Mouse (Mus musculus) liver, embryonic 14.5 days (tissue): ENCODE measurements around the gene Tnfaip8l1.

Experiments used
- CTCF ChIP-seq: IDR thresholded peaks from 2 replicates; pipeline ENCODE4 v1.5.1; 2016; ENCODE audit warnings: antibody characterized with exemption, low read depth, control low read depth
- EP300 ChIP-seq: IDR thresholded peaks from 2 replicates; pipeline ENCODE4 v1.6.1; 2016; ENCODE audit warnings: antibody characterized with exemption, low read depth

DNA sequence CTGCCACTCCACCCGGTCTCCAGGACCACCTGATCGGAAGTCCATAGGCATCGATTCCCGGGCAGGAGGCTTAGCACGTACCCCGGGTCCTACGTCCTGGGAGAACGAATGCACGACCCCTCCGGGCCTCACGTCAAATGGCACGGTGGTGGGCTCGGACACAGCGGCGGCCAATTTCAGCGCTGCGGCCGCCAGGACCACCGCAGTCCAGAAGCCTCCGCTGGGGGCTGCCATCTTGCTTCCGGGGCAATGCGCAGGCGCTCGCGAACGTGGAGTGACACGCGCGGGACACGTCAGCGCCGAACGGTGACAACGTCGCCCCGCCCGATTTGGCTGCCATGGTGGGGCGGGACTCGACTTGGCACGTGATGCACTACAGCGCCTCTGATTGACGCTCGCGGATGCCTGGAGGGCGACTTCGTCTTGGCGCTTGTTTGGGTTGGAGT, 21.4 kb downstream of the Tnfaip8l1 start, which contains the start of gene Mydgf:
- TF ChIP-seq CTCF = peak; percentile 29; the same call in 1 of the 2 replicates
- no peak for TF ChIP-seq EP300
